In genomic region chr2:29826926-29827708, GRCm38 (mm10) we compare ENCODE assay signal across 8 mouse cellular contexts. TPM values are rescaled to one million over a fixed set of nuclear protein-coding genes. Genes with fewer than 3 reads are reported as not detected.
DNase-seq lines count a peak whose midpoint lies in the region; ATAC-seq and TF ChIP-seq lines count a peak whose summit lies in the region.

No protein-coding gene starts in this region.

- TF ChIP-seq POLR2A in bone marrow, adult 2 months (IDR thresholded peaks at IDR 0.05; ENCODE audit: borderline replicate concordance, control insufficient read depth, low read depth, low read length): peak; percentile 33; the same call in 1 of the 2 replicates
- no peak for TF ChIP-seq POLR2A in limb, embryonic 14.5 days (IDR thresholded peaks at IDR 0.05; ENCODE audit: borderline replicate concordance, extremely low read depth, insufficient read depth, insufficient read length)

- peaks cover 1% of the 10 kb centered on the region; the same call in 1 of the 2 replicates for H3K4me1 ChIP-seq in bone marrow, adult 2 months (ENCODE audit: control insufficient read depth, insufficient read depth, low read length)
- H3K4me1 ChIP-seq in embryonic facial prominence, embryonic 15.5 days: peaks cover 14% of the 10 kb centered on the region
- peaks cover 8% of the 10 kb centered on the region; the same call in 1 of the 2 replicates for H3K4me1 ChIP-seq in limb, embryonic 14.5 days (ENCODE audit: control insufficient read depth, insufficient read depth, low read length)
- H3K4me1 ChIP-seq in midbrain, postnatal 0 days (ENCODE audit: insufficient read depth, low read length): peaks cover 3% of the 10 kb centered on the region; the same call in 1 of the 2 replicates

- DNase-seq in 416B (ENCODE audit: low read depth): peak; percentile 99
- peak; percentile 98 for DNase-seq in heart, adult 8-10 months (ENCODE audit: low spot score)
- DNase-seq in kidney, adult 9 months: peak; percentile 99
- peak; percentile 100 for DNase-seq in limb, embryonic 14.5 days (ENCODE audit: low spot score)
- peak; percentile 99 for DNase-seq in midbrain, postnatal 0 days (ENCODE audit: low spot score)
- peak; percentile 85 to 91 for DNase-seq in spleen, postnatal 14 days (ENCODE audit: low spot score in 2 of 2)

- H3K36me3 ChIP-seq in embryonic facial prominence, embryonic 15.5 days: no peaks in the 10 kb centered on the region; the same call in 1 of the 2 replicates
- 0 out of 2 replicates have a peak, but pooled peaks cover 4% of the 10 kb centered on the region for H3K36me3 ChIP-seq in limb, embryonic 14.5 days (ENCODE audit: control insufficient read depth, insufficient read depth, low read length)
- no peaks in the 10 kb centered on the region for H3K36me3 ChIP-seq in midbrain, postnatal 0 days (ENCODE audit: insufficient read depth, low read length)

- TF ChIP-seq CTCF in bone marrow, adult 2 months (IDR thresholded peaks at IDR 0.05; ENCODE audit: control insufficient read depth, insufficient read depth, low read length): no peak
- TF ChIP-seq CTCF in midbrain, postnatal 0 days (IDR thresholded peaks at IDR 0.05): peak; percentile 48

- peak; percentile 97 for ATAC-seq in embryonic facial prominence, embryonic 15.5 days (ENCODE audit: insufficient number of reproducible peaks, low FRiP score, low TSS enrichment, low read depth)
- ATAC-seq in limb, embryonic 14.5 days (ENCODE audit: low FRiP score, low read depth): peak; percentile 98
- peak; percentile 96 for ATAC-seq in midbrain, postnatal 0 days (ENCODE audit: low FRiP score)

- under 1% methylated on average over 48 of the region's 48 CpGs for WGBS in bone marrow, adult 2 months
- WGBS in embryonic facial prominence, embryonic 15.5 days: under 1% methylated on average over 48 of the region's 48 CpGs
- WGBS in limb, embryonic 14.5 days: under 1% methylated on average over 48 of the region's 48 CpGs
- WGBS in midbrain, postnatal 0 days: under 1% methylated on average over 48 of the region's 48 CpGs

- peak overlapping the region; percentile 77 for H3K4me2 ChIP-seq in embryonic facial prominence, embryonic 15.5 days (replicated peaks)
- H3K4me2 ChIP-seq in limb, embryonic 14.5 days (replicated peaks; ENCODE audit: low read depth, low read length, severe bottlenecking): peak overlapping the region; percentile 71
- H3K4me2 ChIP-seq in midbrain, postnatal 0 days (ENCODE audit: low read depth, low read length, poor library complexity, severe bottlenecking): peak overlapping the region; percentile 77

- no peaks in the 10 kb centered on the region for H3K9me3 ChIP-seq in embryonic facial prominence, embryonic 15.5 days (replicated peaks)
- H3K9me3 ChIP-seq in limb, embryonic 14.5 days (ENCODE audit: control insufficient read depth, low read length): no peaks in the 10 kb centered on the region
- no peaks in the 10 kb centered on the region for H3K9me3 ChIP-seq in midbrain, postnatal 0 days (ENCODE audit: low read length)

- no peaks in the 10 kb centered on the region for H3K27me3 ChIP-seq in embryonic facial prominence, embryonic 15.5 days
- no peaks in the 10 kb centered on the region for H3K27me3 ChIP-seq in limb, embryonic 14.5 days (ENCODE audit: control insufficient read depth, insufficient read depth, low read length)
- no peaks in the 10 kb centered on the region for H3K27me3 ChIP-seq in midbrain, postnatal 0 days (ENCODE audit: insufficient read depth, low read length)

- H3K4me3 ChIP-seq in bone marrow, adult 2 months (replicated peaks; ENCODE audit: control insufficient read depth, low read depth, low read length): peak overlapping the region; percentile 95
- peak overlapping the region; percentile 99 for H3K4me3 ChIP-seq in embryonic facial prominence, embryonic 15.5 days (replicated peaks)
- peak overlapping the region; percentile 85 for H3K4me3 ChIP-seq in limb, embryonic 14.5 days (replicated peaks; ENCODE audit: low read length)
- H3K4me3 ChIP-seq in midbrain, postnatal 0 days (ENCODE audit: low read depth, low read length): peak overlapping the region; percentile 87

- peak overlapping the region; percentile 84 for H3K27ac ChIP-seq in bone marrow, adult 2 months (ENCODE audit: control insufficient read depth, insufficient read depth, low read depth, low read length, poor library complexity)
- H3K27ac ChIP-seq in embryonic facial prominence, embryonic 15.5 days (replicated peaks): peak overlapping the region; percentile 98
- H3K27ac ChIP-seq in limb, embryonic 14.5 days (replicated peaks; ENCODE audit: low read depth, low read length): peak overlapping the region; percentile 91
- H3K27ac ChIP-seq in midbrain, postnatal 0 days (ENCODE audit: low read depth, low read length): peak overlapping the region; percentile 86

- peak overlapping the region; percentile 89 for H3K9ac ChIP-seq in embryonic facial prominence, embryonic 15.5 days
- H3K9ac ChIP-seq in limb, embryonic 14.5 days (ENCODE audit: low read depth, low read length, severe bottlenecking): peak overlapping the region; percentile 79
- peak overlapping the region; percentile 76 for H3K9ac ChIP-seq in midbrain, postnatal 0 days (replicated peaks; ENCODE audit: low read length, poor library complexity, severe bottlenecking)

RNA-seq across cellular contexts. Expression of gene Urm1, which starts 7.2 kb away (rescaled TPM):
- polyA plus RNA-seq in bone marrow, adult 2 months (2011; ENCODE audit: insufficient read depth, insufficient read length, low replicate concordance, missing spikeins): 14.8 and 22.3 TPM in 2 replicates
- polyA plus RNA-seq in embryonic facial prominence, embryonic 15.5 days (2015; fragmentation: Nextera tagmentation; extraction: Ambion mirVana): 22.9 and 24.1 TPM in 2 replicates
- total RNA-seq in heart, adult 8-10 months (2022): 10 to 100 TPM; 33.2 to 37.6 (median 37.1) TPM
- 68.3 and 87.6 TPM in 2 replicates for polyA plus RNA-seq in limb, embryonic 14.5 days (2012; rRNA removed)
- polyA plus RNA-seq in limb, embryonic 14.5 days (2014; fragmentation: Nextera tagmentation; extraction: Ambion mirVana): 26.3 and 28.3 TPM in 2 replicates
- total RNA-seq in midbrain, postnatal 0 days (2014; rRNA removed): 66.9 and 73.5 TPM in 2 replicates
- polyA plus RNA-seq in midbrain, postnatal 0 days (2015; fragmentation: Nextera tagmentation; extraction: Ambion mirVana): 30.7 and 32.6 TPM in 2 replicates

RNA-seq across cellular contexts. Expression of gene Slc27a4, which starts 24.7 kb away (rescaled TPM):
- polyA plus RNA-seq in bone marrow, adult 2 months (2011; ENCODE audit: insufficient read depth, insufficient read length, low replicate concordance, missing spikeins): 9.7 and 30.6 TPM in 2 replicates
- 20.2 and 20.7 TPM in 2 replicates for polyA plus RNA-seq in embryonic facial prominence, embryonic 15.5 days (2015; fragmentation: Nextera tagmentation; extraction: Ambion mirVana)
- 10 to 100 TPM; 13.4 to 18.7 (median 16.4) TPM for total RNA-seq in heart, adult 8-10 months (2022)
- polyA plus RNA-seq in limb, embryonic 14.5 days (2012; rRNA removed): 24.0 and 29.7 TPM in 2 replicates
- 17.1 and 17.7 TPM in 2 replicates for polyA plus RNA-seq in limb, embryonic 14.5 days (2014; fragmentation: Nextera tagmentation; extraction: Ambion mirVana)
- 111 and 128 TPM in 2 replicates for total RNA-seq in midbrain, postnatal 0 days (2014; rRNA removed)
- 48.5 and 50.2 TPM in 2 replicates for polyA plus RNA-seq in midbrain, postnatal 0 days (2015; fragmentation: Nextera tagmentation; extraction: Ambion mirVana)

RNA-seq across cellular contexts. Expression of gene Trub2, which starts 38.8 kb away (rescaled TPM):
- 17.8 and 20.9 TPM in 2 replicates for polyA plus RNA-seq in bone marrow, adult 2 months (2011; ENCODE audit: insufficient read depth, insufficient read length, low replicate concordance, missing spikeins)
- polyA plus RNA-seq in embryonic facial prominence, embryonic 15.5 days (2015; fragmentation: Nextera tagmentation; extraction: Ambion mirVana): 35.1 and 38.8 TPM in 2 replicates
- 10 to 100 TPM; 38.6 to 47.6 (median 42.0) TPM for total RNA-seq in heart, adult 8-10 months (2022)
- polyA plus RNA-seq in limb, embryonic 14.5 days (2012; rRNA removed): 45.8 and 49.2 TPM in 2 replicates
- 24.2 and 29.5 TPM in 2 replicates for polyA plus RNA-seq in limb, embryonic 14.5 days (2014; fragmentation: Nextera tagmentation; extraction: Ambion mirVana)
- 36.7 and 50.7 TPM in 2 replicates for total RNA-seq in midbrain, postnatal 0 days (2014; rRNA removed)
- polyA plus RNA-seq in midbrain, postnatal 0 days (2015; fragmentation: Nextera tagmentation; extraction: Ambion mirVana): 25.7 and 32.0 TPM in 2 replicates

RNA-seq across cellular contexts. Expression of gene Coq4, which starts 39.8 kb away (rescaled TPM):
- 6.9 and 11.9 TPM in 2 replicates for polyA plus RNA-seq in bone marrow, adult 2 months (2011; ENCODE audit: insufficient read depth, insufficient read length, low replicate concordance, missing spikeins)
- polyA plus RNA-seq in embryonic facial prominence, embryonic 15.5 days (2015; fragmentation: Nextera tagmentation; extraction: Ambion mirVana): 28.7 and 37.0 TPM in 2 replicates
- total RNA-seq in heart, adult 8-10 months (2022): 10 to 100 TPM; 18.7 to 26.4 (median 20.8) TPM
- 27.2 and 31.6 TPM in 2 replicates for polyA plus RNA-seq in limb, embryonic 14.5 days (2012; rRNA removed)
- 29.4 and 34.1 TPM in 2 replicates for polyA plus RNA-seq in limb, embryonic 14.5 days (2014; fragmentation: Nextera tagmentation; extraction: Ambion mirVana)
- total RNA-seq in midbrain, postnatal 0 days (2014; rRNA removed): 37.4 and 44.8 TPM in 2 replicates
- polyA plus RNA-seq in midbrain, postnatal 0 days (2015; fragmentation: Nextera tagmentation; extraction: Ambion mirVana): 32.1 and 37.5 TPM in 2 replicates

RNA-seq across cellular contexts. Expression of gene Cercam, which starts 41.8 kb away (rescaled TPM):
- polyA plus RNA-seq in bone marrow, adult 2 months (2011; ENCODE audit: insufficient read depth, insufficient read length, low replicate concordance, missing spikeins): 8.8 and 12.9 TPM in 2 replicates
- 50.1 and 57.3 TPM in 2 replicates for polyA plus RNA-seq in embryonic facial prominence, embryonic 15.5 days (2015; fragmentation: Nextera tagmentation; extraction: Ambion mirVana)
- 1 to 10 TPM; 2.7 to 3.6 (median 3.1) TPM for total RNA-seq in heart, adult 8-10 months (2022)
- 53.7 and 75.9 TPM in 2 replicates for polyA plus RNA-seq in limb, embryonic 14.5 days (2012; rRNA removed)
- polyA plus RNA-seq in limb, embryonic 14.5 days (2014; fragmentation: Nextera tagmentation; extraction: Ambion mirVana): 24.8 and 28.1 TPM in 2 replicates
- total RNA-seq in midbrain, postnatal 0 days (2014; rRNA removed): 21.4 and 28.0 TPM in 2 replicates
- 22.8 and 26.0 TPM in 2 replicates for polyA plus RNA-seq in midbrain, postnatal 0 days (2015; fragmentation: Nextera tagmentation; extraction: Ambion mirVana)

Comparison
In these comparisons a context has a peak if more than half of its experiments do, and no peak if none do; other contexts are left out.
1. Peak in every context shown above with its lines: DNase-seq, ATAC-seq, H3K4me3 ChIP-seq and H3K27ac ChIP-seq.